Mouse (Mus musculus) kidney, embryonic 14.5 days (tissue): ENCODE data around the gene Setdb2. TPM values are rescaled to one million over a fixed set of nuclear protein-coding genes. Genes with fewer than 3 reads are reported as not detected.

ENCODE experiments used
- ATAC-seq: fragments of 200-750 bp; cut with Nextera tagmentation; 2 replicates; pipeline ENCODE4 v1.8.0; 2017; ENCODE audit warnings: moderate number of reproducible peaks, mild to moderate bottlenecking, moderate TSS enrichment, moderate library complexity; ENCODE audit not compliant: low FRiP score, low TSS enrichment
- H3K27ac ChIP-seq: fragments of 300-500 bp; sonication (generic); 2 replicates; pipeline ENCODE4 v1.5.1; 2014; ENCODE audit warnings: low read depth, mild to moderate bottlenecking, low read length, moderate library complexity, mixed read lengths
- H3K27me3 ChIP-seq: fragments of 300-500 bp; sonication (generic); 2 replicates; pipeline ENCODE4 v1.6.1; 2014; ENCODE audit warnings: mild to moderate bottlenecking, low read length; ENCODE audit not compliant: control insufficient read depth, insufficient read depth
- H3K36me3 ChIP-seq: fragments of 300-500 bp; sonication (generic); 2 replicates; pipeline ENCODE4 v1.6.1; 2014; ENCODE audit warnings: low read length, mixed read lengths; ENCODE audit not compliant: control insufficient read depth, insufficient read depth
- H3K4me1 ChIP-seq: fragments of 300-500 bp; sonication (generic); 2 replicates; pipeline ENCODE4 v1.6.1; 2014; ENCODE audit warnings: low read length, mixed read lengths; ENCODE audit not compliant: control insufficient read depth, insufficient read depth
- H3K4me2 ChIP-seq: fragments of 300-500 bp; sonication (generic); replicated peaks from 2 replicates; pipeline ENCODE4 v1.6.1; 2014; ENCODE audit warnings: low read depth, mild to moderate bottlenecking, low read length
- H3K4me3 ChIP-seq: fragments of 300-500 bp; sonication (generic); 2 replicates; pipeline ENCODE4 v1.5.1; 2014; ENCODE audit warnings: mild to moderate bottlenecking, low read length
- H3K9ac ChIP-seq: fragments of 300-500 bp; sonication (generic); 2 replicates; pipeline ENCODE4 v1.6.1; 2014; ENCODE audit warnings: low read depth, mild to moderate bottlenecking, low read length, moderate library complexity
- H3K9me3 ChIP-seq: fragments of 300-500 bp; sonication (generic); 2 replicates; pipeline ENCODE4 v1.6.1; 2016; ENCODE audit warnings: low read length; ENCODE audit not compliant: control insufficient read depth
- WGBS: fragments of 180-500 bp; shearing (Covaris S2); extraction: QIAGEN DNeasy Blood & Tissue Kit; methylation state at CpG from one replicate; pipeline ENCODE4 v1.1.7; 2014; 5-methylcytosine and 5-hydroxymethylcytosine counted together
- polyA plus RNA-seq: library from polyadenylated mRNA; unstranded; fragments of >200 nt; fragmentation: Nextera tagmentation; extraction: Ambion mirVana; gene quantifications from 2 replicates; pipeline ENCODE4 v1.2.1, GENCODE M21; 2014

Gene Setdb2
- polyA plus RNA-seq: 7.7 and 13.5 TPM in 2 replicates

GRCm38 (mm10) chr14:59440558-59441471, at the start of gene Setdb2, which contains the start of gene Cab39l:
Gene Setdb2, minus strand, starts transcription at chr14:59440884.
Gene Cab39l, plus strand, starts transcription at chr14:59440972.
- Histone ChIP-seq H3K4me2 (peak within 1 kb of the TSS; percentile 78), H3K4me3 (peak within 1 kb of the TSS; percentile 85), H3K9ac (peak within 1 kb of the TSS; percentile 82), H3K27ac (peak within 1 kb of the TSS; percentile 80), H3K4me1 (no peaks in the 10 kb centered on the region; the same call in 1 of the 2 replicates), H3K36me3 (no peaks in the 10 kb centered on the region), H3K27me3 (no peaks in the 10 kb centered on the region), H3K9me3 (no peaks in the 10 kb centered on the region)
- ATAC-seq: peak; percentile 99
- under 1% methylated on average over 66 of the region's 66 CpGs for WGBS

- no peak for ATAC-seq
- Histone ChIP-seq H3K27me3 (no peaks in the 10 kb centered on the region), H3K27ac (no peak overlapping the region), H3K36me3 (no peaks in the 10 kb centered on the region), H3K4me2 (no peak overlapping the region), H3K4me3 (no peak overlapping the region), H3K9ac (no peak overlapping the region), H3K4me1 (no peaks in the 10 kb centered on the region), H3K9me3 (no peaks in the 10 kb centered on the region)
- WGBS: 98% methylated on average over 4 of the region's 4 CpGs
These were observed 44.6 kb upstream of the Setdb2 start for GRCm38 (mm10) chr14:59485247-59485810.

- Histone ChIP-seq H3K4me1 (peaks cover 5% of the 10 kb centered on the region; the same call in 1 of the 2 replicates), H3K9ac (no peak overlapping the region), H3K4me2 (no peak overlapping the region), H3K9me3 (no peaks in the 10 kb centered on the region), H3K4me3 (no peak overlapping the region), H3K27ac (0 out of 2 replicates have a peak overlapping the region, but pooled peaks have one; percentile 4), H3K36me3 (no peaks in the 10 kb centered on the region), H3K27me3 (no peaks in the 10 kb centered on the region)
- ATAC-seq: peak; percentile 55; the same call in 1 of the 2 replicates
- WGBS: 33% methylated on average over 6 of the region's 6 CpGs
These were observed 38.0 kb upstream of the Setdb2 start for GRCm38 (mm10) chr14:59478699-59479098.

GRCm38 (mm10) chr14:59470781-59471180, 30.1 kb upstream of the Setdb2 start:
- WGBS: 97% methylated on average over 1 of the region's 1 CpGs
- H3K27me3 ChIP-seq: no peaks in the 10 kb centered on the region
- H3K9ac ChIP-seq: no peak overlapping the region
- no peak overlapping the region for H3K4me3 ChIP-seq
- no peak for ATAC-seq
- H3K4me1 ChIP-seq: no peaks in the 10 kb centered on the region
- H3K4me2 ChIP-seq: no peak overlapping the region
- no peaks in the 10 kb centered on the region for H3K9me3 ChIP-seq
- H3K27ac ChIP-seq: no peak overlapping the region
- no peaks in the 10 kb centered on the region for H3K36me3 ChIP-seq

GRCm38 (mm10) chr14:59467798-59468197, 27.1 kb upstream of the Setdb2 start:
- Histone ChIP-seq H3K4me1 (no peaks in the 10 kb centered on the region), H3K36me3 (no peaks in the 10 kb centered on the region), H3K27me3 (no peaks in the 10 kb centered on the region), H3K9ac (no peak overlapping the region), H3K4me3 (no peak overlapping the region), H3K4me2 (no peak overlapping the region), H3K27ac (no peak overlapping the region), H3K9me3 (no peaks in the 10 kb centered on the region)
- no peak for ATAC-seq
- 73% methylated on average over 1 of the region's 1 CpGs for WGBS

- H3K4me3 ChIP-seq: no peak overlapping the region
- 97% methylated on average over 2 of the region's 2 CpGs for WGBS
These were observed 25.8 kb upstream of the Setdb2 start for GRCm38 (mm10) chr14:59466503-59466902.

GRCm38 (mm10) chr14:59447981-59448380, 7.3 kb upstream of the Setdb2 start:
- H3K4me3 ChIP-seq: no peak overlapping the region
- no peak overlapping the region for H3K4me2 ChIP-seq
- H3K9me3 ChIP-seq: 0 out of 2 replicates have a peak, but pooled peaks cover 2% of the 10 kb centered on the region
- no peaks in the 10 kb centered on the region for H3K27me3 ChIP-seq
- H3K27ac ChIP-seq: no peak overlapping the region
- H3K36me3 ChIP-seq: no peaks in the 10 kb centered on the region
- H3K4me1 ChIP-seq: no peaks in the 10 kb centered on the region
- no peak overlapping the region for H3K9ac ChIP-seq
- no peak for ATAC-seq

More at GRCm38 (mm10) chr14:59466503-59466902, 25.8 kb upstream of the Setdb2 start:
- Histone ChIP-seq H3K27me3 (no peaks in the 10 kb centered on the region), H3K4me2 (no peak overlapping the region), H3K9me3 (no peaks in the 10 kb centered on the region), H3K9ac (no peak overlapping the region), H3K4me1 (no peaks in the 10 kb centered on the region), H3K36me3 (no peaks in the 10 kb centered on the region; the same call in 1 of the 2 replicates), H3K27ac (no peak overlapping the region)
- ATAC-seq: no peak

GRCm38 (mm10) chr14:59445421-59445820, 4.7 kb upstream of the Setdb2 start:
- H3K36me3 ChIP-seq: no peaks in the 10 kb centered on the region
- 0 out of 2 replicates have a peak, but pooled peaks cover 2% of the 10 kb centered on the region for H3K9me3 ChIP-seq
- 91% methylated on average over 1 of the region's 1 CpGs for WGBS
- no peaks in the 10 kb centered on the region for H3K4me1 ChIP-seq
- no peak overlapping the region for H3K27ac ChIP-seq
- no peak for ATAC-seq
- H3K4me3 ChIP-seq: no peak overlapping the region
- no peaks in the 10 kb centered on the region for H3K27me3 ChIP-seq
- H3K9ac ChIP-seq: no peak overlapping the region
- no peak overlapping the region for H3K4me2 ChIP-seq

GRCm38 (mm10) chr14:59441472-59441805, 755 bp upstream of the Setdb2 start:
- Histone ChIP-seq H3K4me3 (peak overlapping the region; percentile 85), H3K4me2 (peak overlapping the region; percentile 78), H3K27ac (peak overlapping the region; percentile 80; the same call in 1 of the 2 replicates), H3K9ac (peak overlapping the region; percentile 82), H3K36me3 (no peaks in the 10 kb centered on the region), H3K4me1 (no peaks in the 10 kb centered on the region; the same call in 1 of the 2 replicates), H3K9me3 (no peaks in the 10 kb centered on the region), H3K27me3 (no peaks in the 10 kb centered on the region)
- 12% methylated on average over 6 of the region's 6 CpGs for WGBS
- no peak for ATAC-seq
